Mouse (Mus musculus): ENCODE measurements around the gene Usp48. TPM values are rescaled to one million over a fixed set of nuclear protein-coding genes. Genes with fewer than 3 reads are reported as not detected.

Gene Usp48
- total RNA-seq (2021): 100 to 1,000 TPM; 128 to 144 TPM
- long read RNA-seq, experiment 1, full-length matches to known transcripts: 4 of 74 reads
- long read RNA-seq, experiment 1, partial matches to known transcripts: 14 of 74 reads
- long read RNA-seq, experiment 1, other reads (novel, unspliced or antisense): 56 of 74 reads
- long read RNA-seq, experiment 2, full-length matches to known transcripts: 6 of 67 reads
- long read RNA-seq, experiment 2, partial matches to known transcripts: 7 of 67 reads
- long read RNA-seq, experiment 2, other reads (novel, unspliced or antisense): 54 of 67 reads

DNA sequence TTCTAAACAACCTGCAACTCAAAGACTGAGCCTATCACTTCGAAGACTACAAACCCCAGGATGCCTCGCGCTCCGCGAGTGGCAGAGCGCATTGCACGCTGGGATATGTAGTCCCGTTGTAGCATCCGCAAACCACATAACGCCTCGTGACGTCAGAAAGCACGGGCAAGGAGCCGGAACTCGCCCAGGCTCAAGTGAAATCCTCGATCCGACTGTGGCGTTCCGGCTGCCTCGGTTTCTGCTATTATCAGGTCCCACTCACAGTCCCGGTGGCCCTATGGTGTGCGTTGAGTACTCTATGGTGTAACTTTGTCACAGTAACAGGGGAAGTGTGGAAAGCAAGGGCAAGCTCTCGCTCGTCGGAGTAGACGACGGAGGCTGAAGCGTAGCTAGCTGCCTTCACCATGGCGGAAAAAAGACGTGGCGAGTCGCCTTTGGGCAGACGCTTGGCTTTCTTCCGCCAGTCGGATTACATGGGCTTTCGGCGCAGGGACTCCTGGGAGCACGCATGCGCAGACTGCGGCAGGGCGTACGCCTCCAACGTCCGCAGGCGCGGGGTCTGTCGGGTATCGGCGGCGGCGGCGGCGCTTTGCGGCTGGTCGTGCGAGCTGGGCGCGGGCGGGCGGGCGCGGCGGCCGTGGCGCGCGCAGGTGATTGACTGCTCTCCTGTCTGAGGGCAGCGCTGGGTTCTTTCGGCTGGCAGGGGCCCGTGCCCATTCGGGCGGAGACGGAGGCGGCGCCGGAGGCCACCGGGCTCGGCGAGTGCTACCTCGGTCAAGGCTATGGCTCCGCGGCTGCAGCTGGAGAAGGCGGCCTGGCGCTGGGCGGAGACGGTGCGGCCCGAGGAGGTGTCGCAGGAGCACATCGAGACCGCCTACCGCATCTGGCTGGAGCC, at the start of gene Usp48:
TSS of gene Usp48 (plus strand) at position 155 of the 895 bp plus-strand sequence.
- intact Hi-C loops (cut with DNase I): loop anchor here (5.0 kb wide), 2 partner anchors 152 to 237 kb away; partner anchors contain the start of gene Cdc42
- DNase-seq (ENCODE audit: extremely low spot score in 1 of 2, low spot score in 2 of 2): peak; percentile 99 to 100
- Histone ChIP-seq H3K27ac (peak within 1 kb of the TSS; percentile 98), H3K4me3 (peak within 1 kb of the TSS; percentile 79)
- TF ChIP-seq CTCF (IDR thresholded peaks at IDR 0.05): no peak

DNA sequence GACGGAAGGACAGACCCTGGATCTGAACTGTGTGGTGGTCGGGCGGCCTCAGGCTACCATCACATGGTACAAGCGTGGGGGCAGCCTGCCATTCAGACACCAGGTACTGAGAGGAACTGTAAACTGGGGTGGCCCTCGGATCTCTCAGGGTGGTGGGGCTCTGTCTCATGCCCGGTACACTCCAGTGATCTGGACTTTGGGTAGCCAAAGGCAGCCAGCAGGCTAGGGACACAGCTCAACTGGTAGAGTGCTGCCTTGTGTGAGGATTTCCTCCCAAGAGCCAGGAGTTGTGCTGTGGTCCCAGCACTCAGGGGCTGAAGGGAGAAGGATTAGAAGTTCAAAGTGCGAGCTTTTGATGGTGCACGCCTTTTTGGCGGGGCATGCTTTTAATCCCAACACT, 48.0 kb upstream of the Usp48 start:
- intact Hi-C loops (cut with DNase I): loop anchor here (1.0 kb wide), 1 partner anchor 101 kb away; no protein-coding TSS in a partner anchor
- no peak overlapping the region for H3K4me3 ChIP-seq
- DNase-seq (ENCODE audit: extremely low spot score in 1 of 2, low spot score in 2 of 2): no peak
- no peak overlapping the region for H3K27ac ChIP-seq
- no peak for TF ChIP-seq CTCF (IDR thresholded peaks at IDR 0.05)

DNA sequence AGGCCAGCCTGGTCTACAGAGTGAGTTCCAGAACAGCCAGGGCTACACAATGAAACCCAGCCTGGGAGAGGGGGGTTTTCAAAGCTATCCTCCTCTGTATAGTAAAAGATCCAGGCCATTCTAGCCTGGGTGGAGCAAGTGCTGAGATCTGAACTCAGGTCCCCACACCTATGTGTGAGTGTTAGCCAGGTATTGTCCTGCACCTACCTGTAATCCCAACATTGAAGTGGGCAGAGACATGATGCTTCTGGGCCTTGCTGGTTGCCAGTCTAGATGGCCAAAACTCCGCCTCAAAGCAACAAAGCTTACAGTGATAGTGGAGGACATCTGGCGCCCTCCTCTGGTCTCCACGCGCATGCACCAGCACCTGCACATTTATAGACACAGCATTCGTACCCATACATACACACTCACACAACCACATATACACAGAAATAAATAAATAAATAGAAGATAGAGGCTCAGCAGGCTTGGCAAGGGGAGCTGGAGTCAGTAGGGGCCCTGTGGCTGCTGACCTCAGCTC, 47.5 kb upstream of the Usp48 start:
- peak in 1 of 2 experiments; percentile 21 for DNase-seq (ENCODE audit: extremely low spot score in 1 of 2, low spot score in 2 of 2)
- H3K4me3 ChIP-seq: no peak overlapping the region
- peak; percentile 63 for TF ChIP-seq CTCF (IDR thresholded peaks at IDR 0.05)
- intact Hi-C loops (cut with DNase I): no loop called here
- H3K27ac ChIP-seq: no peak overlapping the region

DNA sequence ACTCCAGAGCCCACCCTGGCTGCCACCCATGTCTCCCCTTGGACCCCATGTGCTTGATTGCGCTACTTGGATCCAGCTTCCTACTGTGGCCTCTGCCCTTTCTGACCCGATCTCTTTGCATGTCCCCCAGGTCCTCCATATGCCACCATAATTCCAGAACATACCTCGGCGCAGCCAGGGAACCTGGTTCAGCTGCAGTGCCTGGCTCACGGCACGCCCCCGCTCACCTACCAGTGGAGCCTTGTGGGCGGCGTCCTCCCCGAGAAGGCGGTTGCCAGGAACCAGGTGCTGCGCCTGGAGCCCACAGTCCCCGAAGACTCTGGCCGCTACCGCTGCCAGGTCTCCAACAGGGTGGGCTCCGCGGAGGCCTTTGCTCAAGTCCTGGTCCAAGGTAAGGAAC, 40.1 kb upstream of the Usp48 start:
- H3K27ac ChIP-seq: no peak overlapping the region
- no peak for DNase-seq (ENCODE audit: extremely low spot score in 1 of 2, low spot score in 2 of 2)
- no peak overlapping the region for H3K4me3 ChIP-seq
- no peak for TF ChIP-seq CTCF (IDR thresholded peaks at IDR 0.05)
- intact Hi-C loops (cut with DNase I): no loop called here

DNA sequence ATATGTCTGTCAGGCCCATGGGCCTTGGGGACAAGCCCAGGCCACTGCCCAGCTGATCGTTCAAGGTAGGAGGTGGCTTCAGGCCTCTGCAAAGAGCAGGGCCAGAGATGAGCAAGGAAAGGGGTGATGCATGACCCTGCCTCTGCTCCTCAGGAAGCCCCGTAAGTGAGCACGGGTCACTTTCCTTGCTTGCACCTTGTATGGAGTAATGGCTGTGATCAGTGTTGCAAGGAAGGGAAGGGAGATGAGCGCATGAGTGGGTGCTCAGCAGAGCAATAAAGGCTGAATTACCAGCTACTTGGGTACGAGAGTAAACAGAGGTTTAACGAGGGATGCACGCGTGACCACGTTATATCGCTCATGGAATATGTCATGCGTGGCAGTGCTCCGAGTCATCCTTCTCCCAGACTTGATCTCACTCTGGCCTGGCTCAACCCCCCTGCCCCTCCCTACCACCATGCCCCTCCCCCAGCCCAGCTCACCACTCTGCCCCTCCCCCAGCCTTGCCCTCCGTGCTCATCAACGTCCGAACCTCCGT, 36.8 kb upstream of the Usp48 start:
- H3K27ac ChIP-seq: no peak overlapping the region
- TF ChIP-seq CTCF (IDR thresholded peaks at IDR 0.05): no peak
- DNase-seq (ENCODE audit: extremely low spot score in 1 of 2, low spot score in 2 of 2): no peak
- intact Hi-C loops (cut with DNase I): no loop called here
- no peak overlapping the region for H3K4me3 ChIP-seq

DNA sequence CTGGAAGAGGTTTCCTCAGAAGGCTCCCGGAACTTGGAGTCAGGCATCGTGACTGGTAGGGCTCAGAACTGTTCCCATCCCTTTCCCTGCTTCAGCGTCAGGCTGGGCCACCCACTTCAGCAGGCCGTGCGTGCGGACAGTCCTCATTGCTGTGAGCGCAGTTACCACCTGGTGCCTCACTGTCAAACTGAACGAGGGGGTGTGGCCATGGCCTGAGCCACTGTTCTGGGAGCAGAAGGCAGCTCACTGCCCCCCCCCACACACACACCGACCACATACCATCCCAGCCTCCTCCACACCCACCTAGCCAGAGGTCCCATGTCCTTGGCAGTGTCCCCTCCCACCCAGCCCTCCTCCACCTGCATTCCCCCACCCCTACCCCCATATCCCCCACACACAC, 23.7 kb upstream of the Usp48 start:
- TF ChIP-seq CTCF (IDR thresholded peaks at IDR 0.05): no peak
- intact Hi-C loops (cut with DNase I): no loop called here
- no peak overlapping the region for H3K27ac ChIP-seq
- DNase-seq (ENCODE audit: extremely low spot score in 1 of 2, low spot score in 2 of 2): no peak
- H3K4me3 ChIP-seq: no peak overlapping the region

DNA sequence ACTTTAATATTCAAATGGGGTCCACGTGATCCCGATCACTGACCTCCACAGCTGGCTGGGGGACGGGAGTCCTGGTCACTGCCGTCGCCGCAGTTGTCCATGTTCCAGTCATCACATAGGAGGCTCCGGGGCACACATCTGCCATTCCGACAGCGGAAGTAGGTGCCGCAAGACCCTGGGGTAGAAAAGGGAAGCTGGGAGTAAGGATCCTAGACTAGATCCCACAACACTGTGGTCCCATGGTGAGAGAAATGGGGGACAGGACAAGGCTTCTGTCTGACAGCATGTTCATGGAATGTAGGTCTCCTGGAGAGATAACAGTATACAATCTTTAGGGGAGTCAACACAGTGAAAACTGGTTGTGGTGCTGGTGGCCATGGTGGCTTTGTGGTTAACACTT, 19.1 kb upstream of the Usp48 start, which contains the start of gene Ldlrad2:
TSS of gene Ldlrad2 (minus strand) at position 101 of the 400 bp plus-strand sequence.
- no peak for DNase-seq (ENCODE audit: extremely low spot score in 1 of 2, low spot score in 2 of 2)
- Histone ChIP-seq H3K4me3 (no peak within 1 kb of the TSS), H3K27ac (no peak within 1 kb of the TSS)
- no peak for TF ChIP-seq CTCF (IDR thresholded peaks at IDR 0.05)
- intact Hi-C loops (cut with DNase I): no loop called here

DNA sequence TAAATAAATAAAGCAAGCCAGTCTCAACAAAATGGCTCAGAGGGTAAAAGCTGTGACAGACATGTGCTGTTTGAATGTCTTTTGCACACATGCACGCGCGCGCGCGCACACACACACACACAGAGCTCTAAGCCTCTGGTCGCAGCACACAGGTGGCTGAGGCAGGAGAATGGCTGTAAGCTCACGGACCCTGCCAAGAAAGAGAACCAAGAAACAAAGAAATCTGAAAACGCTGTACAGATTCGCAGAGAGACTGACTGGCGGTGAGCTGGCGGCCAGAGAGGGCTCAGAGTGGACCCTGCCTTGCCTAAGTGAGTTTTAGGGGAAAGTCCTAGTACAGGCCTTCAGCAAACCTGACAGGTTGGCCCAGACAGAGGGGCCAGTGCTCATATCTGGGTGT, 16.1 kb upstream of the Usp48 start:
- Histone ChIP-seq H3K27ac (no peak overlapping the region), H3K4me3 (no peak overlapping the region)
- no peak for DNase-seq (ENCODE audit: extremely low spot score in 1 of 2, low spot score in 2 of 2)
- no peak for TF ChIP-seq CTCF (IDR thresholded peaks at IDR 0.05)
- intact Hi-C loops (cut with DNase I): loop anchor here (5.0 kb wide), 1 partner anchor 135 kb away; no protein-coding TSS in a partner anchor

DNA sequence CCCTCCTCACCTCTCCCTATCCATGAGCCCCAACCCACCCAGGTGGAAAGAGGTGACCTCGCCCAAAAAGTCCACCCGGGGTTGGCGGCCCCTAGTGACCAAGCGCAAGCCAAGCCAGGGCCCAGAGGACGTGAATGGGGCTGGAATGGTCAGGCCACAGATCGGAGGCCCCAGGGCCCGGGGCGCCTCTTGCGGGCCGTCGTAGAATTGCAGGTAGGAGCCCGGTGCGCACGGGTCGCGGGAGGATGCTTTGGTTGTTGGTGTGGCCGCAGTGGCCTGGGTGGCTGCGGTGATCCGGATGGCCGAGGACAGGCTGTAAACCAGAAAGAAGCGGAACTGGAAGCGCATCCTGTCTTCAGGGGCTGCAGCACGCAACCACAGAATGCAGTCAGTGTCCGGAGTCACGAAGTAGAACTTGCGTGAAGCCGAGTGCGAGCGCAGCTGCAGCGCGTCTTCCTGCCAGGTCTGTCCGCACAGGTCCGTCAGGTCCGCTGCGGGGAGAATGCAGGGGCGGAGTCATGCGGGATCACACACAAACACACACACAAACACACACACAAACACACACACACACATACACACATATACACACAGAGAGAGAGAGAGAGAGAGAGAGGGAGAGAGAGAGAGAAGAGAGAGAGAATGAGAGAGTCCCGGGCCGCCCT, 15.2 kb upstream of the Usp48 start:
- TF ChIP-seq CTCF (IDR thresholded peaks at IDR 0.05): peak; percentile 82

DNA sequence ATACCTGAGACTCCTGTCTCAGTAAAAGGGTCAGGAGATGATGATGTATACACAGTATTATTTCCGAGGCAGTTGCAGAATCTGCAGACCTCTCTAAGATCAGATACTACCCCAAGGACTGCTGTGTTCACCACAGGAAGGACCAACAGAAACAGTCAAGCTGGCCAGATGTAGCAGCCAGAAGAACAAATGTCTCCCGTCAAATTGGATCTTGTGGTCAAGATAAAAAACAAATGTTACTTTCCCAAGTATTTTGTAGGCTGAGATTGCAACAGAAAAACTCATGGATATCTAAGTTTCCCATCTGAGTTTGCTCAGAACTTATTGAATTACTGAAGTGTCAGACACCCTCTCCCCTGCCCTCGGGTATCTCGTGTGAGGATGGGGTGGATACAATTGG, 13.8 kb upstream of the Usp48 start:
- Histone ChIP-seq H3K4me3 (no peak overlapping the region), H3K27ac (no peak overlapping the region)
- intact Hi-C loops (cut with DNase I): loop anchor here (5.0 kb wide), 1 partner anchor 137 kb away; no protein-coding TSS in a partner anchor
- DNase-seq (ENCODE audit: extremely low spot score in 1 of 2, low spot score in 2 of 2): no peak
- no peak for TF ChIP-seq CTCF (IDR thresholded peaks at IDR 0.05)

More for the DNA sequence above, 15.2 kb upstream of the Usp48 start:
- Histone ChIP-seq H3K4me3 (peak overlapping the region; percentile 30), H3K27ac (no peak overlapping the region)
- intact Hi-C loops (cut with DNase I): loop anchor here (5.0 kb wide), 1 partner anchor 136 kb away; no protein-coding TSS in a partner anchor
- peak; percentile 18 to 51 for DNase-seq (ENCODE audit: extremely low spot score in 1 of 2, low spot score in 2 of 2)

DNA sequence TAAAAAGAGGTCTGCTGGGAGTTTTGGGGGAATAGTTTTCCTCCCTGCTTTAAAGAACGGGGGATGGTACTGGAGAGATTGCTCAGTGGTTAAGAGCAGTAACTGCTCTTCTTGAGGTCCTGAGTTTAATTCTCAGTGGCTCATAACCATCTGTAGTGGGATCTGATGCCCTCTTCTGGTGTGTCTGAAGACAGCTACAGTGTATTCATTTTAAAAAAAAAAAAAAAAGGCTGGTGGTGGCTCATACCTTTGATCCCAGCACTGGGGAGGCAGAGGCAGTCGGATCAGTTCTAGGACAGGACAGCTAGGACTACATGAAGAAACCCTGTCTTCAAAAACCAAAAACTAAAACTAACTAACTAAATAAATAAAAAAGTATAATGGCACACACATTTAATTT, 13.3 kb upstream of the Usp48 start:
- TF ChIP-seq CTCF (IDR thresholded peaks at IDR 0.05): no peak; the same call in 1 of the 2 replicates
- Histone ChIP-seq H3K4me3 (no peak overlapping the region), H3K27ac (no peak overlapping the region)
- intact Hi-C loops (cut with DNase I): no loop called here
- no peak for DNase-seq (ENCODE audit: extremely low spot score in 1 of 2, low spot score in 2 of 2)

Measured in left cerebral cortex, adult 2 months (tissue).